Mouse (Mus musculus) urinary bladder, postnatal 36 days (tissue): ENCODE data around the gene Tcf7l2.

Experiments used
- DNase-seq, 2 experiments: peaks; one replicate each; pipeline ENCODE4 v3.0.0; 2022; ENCODE audit warnings: low spot score in 2 of 2, mixed read lengths in 1 of 2

Tcf7l2 gene

DNA sequence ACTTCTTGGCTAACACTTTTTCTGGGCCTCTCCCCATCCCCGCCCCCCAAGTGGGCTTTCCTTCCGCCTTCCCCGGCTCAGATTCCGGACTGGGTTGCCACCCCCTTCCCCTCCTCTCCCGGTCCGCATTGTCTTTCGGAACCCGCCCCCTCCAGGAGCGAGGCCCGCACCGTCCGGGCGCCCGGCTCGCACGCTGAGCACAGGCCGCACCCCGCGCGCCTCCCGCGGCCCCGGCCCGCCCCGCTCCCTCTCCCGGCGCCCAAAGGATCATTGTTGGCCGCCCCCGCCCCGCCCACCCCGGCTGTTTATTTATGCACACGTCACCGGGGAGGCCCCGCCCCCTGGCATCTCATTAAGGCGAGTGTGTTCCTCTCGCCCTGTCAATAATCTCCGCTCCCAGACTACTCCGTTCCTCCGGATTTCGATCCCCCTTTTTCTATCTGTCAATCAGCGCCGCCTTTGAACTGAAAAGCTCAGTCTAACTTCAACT lies at the start of gene Tcf7l2:
Gene Tcf7l2 (plus strand): TSS at position 382 of the 490 bp plus-strand sequence.
- peak; percentile 74 to 88 for DNase-seq

DNA sequence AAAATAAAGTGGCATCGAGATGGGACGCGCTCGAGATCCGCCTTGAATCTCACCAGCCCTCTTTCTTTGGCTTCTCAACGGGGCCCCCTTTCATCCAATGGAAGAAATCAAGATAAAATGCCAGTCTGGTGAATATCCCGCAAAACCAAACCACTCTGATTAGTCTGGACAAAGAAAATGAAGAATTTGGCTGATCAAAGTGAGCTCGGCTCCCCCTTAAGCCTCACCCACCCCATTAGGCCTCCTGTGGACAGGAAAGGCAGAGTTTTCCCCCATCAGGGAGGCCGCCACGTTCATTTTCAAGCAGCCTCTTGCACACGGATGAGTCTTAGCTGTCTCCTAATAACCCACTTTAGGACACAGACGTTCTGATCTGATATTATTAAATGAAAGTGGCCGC lies 47.0 kb upstream of the Tcf7l2 start:
- DNase-seq, result no peak

DNA sequence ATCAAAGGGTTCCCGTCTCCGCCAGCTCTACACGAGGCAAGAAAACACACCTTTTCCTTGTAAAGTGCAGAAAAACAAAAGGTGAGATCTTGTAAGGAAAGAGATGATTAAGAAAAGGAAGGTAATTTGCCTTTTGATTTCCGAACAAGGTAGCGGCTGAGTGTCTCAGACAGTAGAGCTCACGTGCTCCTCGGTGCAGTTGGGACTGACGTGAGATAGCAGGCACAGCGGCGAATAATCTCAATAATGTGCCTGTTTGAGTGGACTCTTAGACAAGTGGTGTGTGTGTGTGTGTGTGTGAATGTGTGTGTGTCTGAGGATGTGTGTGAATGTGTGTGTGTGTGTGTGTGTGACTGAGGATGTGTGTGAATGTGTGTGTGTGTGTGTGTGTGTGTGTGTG lies 46.2 kb upstream of the Tcf7l2 start:
- DNase-seq, result no peak

- no peak for DNase-seq
Measured at GRCm38 (mm10) chr19:55698892-55699291, 42.7 kb upstream of the Tcf7l2 start.

DNA sequence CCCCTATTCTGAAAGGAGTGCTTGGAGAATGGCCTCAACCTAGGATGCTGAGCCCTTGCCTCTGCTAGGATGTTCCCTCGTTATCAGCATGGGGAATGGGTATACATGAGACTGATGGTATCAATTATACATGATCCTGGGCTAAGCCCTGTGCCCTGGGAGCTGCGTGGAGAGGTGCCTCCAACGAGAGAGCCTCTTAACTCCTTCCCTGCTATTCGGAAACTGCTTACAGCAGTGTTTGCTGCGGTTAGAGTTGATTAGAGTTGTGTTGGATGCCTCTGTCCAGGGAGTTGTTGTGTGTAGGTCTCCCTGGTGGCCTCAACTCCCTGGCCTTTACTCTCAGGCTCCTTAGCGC lies 41.4 kb upstream of the Tcf7l2 start:
- DNase-seq, result no peak

- no peak for DNase-seq
Measured at GRCm38 (mm10) chr19:55700569-55701282, 40.9 kb upstream of the Tcf7l2 start.

DNA sequence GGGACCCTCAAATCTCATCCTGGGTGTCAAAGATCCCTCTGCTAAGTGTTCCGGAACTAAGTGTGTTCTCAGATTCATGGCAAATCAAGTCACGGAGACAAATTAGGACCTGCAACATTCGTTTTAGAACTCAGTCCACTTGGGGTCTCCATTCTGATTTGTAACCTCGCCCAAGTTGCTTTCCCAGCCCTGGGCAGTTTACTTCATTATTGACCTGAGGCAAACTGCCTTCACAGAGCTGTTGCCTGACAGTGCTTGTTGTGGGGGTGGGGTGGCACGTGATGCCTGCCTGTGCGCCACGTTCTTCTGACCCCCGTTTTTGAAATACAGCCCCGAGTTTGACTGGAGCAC lies 40.4 kb upstream of the Tcf7l2 start:
- DNase-seq, result no peak

GRCm38 (mm10) chr19:55702081-55702480 lies 39.5 kb upstream of the Tcf7l2 start:
- no peak for DNase-seq

GRCm38 (mm10) chr19:55702716-55703115 lies 38.9 kb upstream of the Tcf7l2 start:
- DNase-seq, result no peak

- no peak for DNase-seq
Measured at GRCm38 (mm10) chr19:55704071-55704470, 37.5 kb upstream of the Tcf7l2 start.

- no peak for DNase-seq
Measured at GRCm38 (mm10) chr19:55706300-55706699, 35.3 kb upstream of the Tcf7l2 start.

GRCm38 (mm10) chr19:55706806-55707205 lies 34.8 kb upstream of the Tcf7l2 start:
- no peak for DNase-seq

GRCm38 (mm10) chr19:55708031-55708554 lies 33.5 kb upstream of the Tcf7l2 start:
- DNase-seq, result no peak

GRCm38 (mm10) chr19:55710841-55711240 lies 30.8 kb upstream of the Tcf7l2 start:
- DNase-seq, result no peak

- DNase-seq, result no peak
Measured at GRCm38 (mm10) chr19:55711701-55712100, 29.9 kb upstream of the Tcf7l2 start.

- no peak for DNase-seq
Measured at GRCm38 (mm10) chr19:55712678-55713077, 28.9 kb upstream of the Tcf7l2 start.

- no peak for DNase-seq
Measured at GRCm38 (mm10) chr19:55714015-55714414, 27.6 kb upstream of the Tcf7l2 start.

DNA sequence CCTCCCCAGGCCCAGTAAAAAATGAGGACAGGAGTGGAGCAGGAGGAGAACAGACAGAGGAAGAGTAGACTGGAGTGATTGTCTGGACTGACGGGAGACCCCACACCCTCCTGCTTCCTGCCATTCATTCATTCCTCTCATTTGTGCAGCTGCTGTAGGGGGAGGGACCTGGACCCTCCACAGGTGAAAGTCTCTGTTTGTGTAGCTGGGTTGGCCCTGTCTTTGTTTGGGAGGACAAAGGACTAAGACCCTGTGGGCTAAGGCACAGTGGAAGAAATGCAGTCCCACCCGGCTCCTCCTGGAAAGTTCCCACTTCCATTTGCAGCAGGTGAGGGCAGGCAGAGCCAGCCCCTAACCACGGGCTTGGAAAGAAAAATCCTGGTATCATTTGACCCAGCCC lies 27.0 kb upstream of the Tcf7l2 start:
- no peak for DNase-seq

- no peak for DNase-seq
Measured at GRCm38 (mm10) chr19:55719083-55719482, 22.5 kb upstream of the Tcf7l2 start.

DNA sequence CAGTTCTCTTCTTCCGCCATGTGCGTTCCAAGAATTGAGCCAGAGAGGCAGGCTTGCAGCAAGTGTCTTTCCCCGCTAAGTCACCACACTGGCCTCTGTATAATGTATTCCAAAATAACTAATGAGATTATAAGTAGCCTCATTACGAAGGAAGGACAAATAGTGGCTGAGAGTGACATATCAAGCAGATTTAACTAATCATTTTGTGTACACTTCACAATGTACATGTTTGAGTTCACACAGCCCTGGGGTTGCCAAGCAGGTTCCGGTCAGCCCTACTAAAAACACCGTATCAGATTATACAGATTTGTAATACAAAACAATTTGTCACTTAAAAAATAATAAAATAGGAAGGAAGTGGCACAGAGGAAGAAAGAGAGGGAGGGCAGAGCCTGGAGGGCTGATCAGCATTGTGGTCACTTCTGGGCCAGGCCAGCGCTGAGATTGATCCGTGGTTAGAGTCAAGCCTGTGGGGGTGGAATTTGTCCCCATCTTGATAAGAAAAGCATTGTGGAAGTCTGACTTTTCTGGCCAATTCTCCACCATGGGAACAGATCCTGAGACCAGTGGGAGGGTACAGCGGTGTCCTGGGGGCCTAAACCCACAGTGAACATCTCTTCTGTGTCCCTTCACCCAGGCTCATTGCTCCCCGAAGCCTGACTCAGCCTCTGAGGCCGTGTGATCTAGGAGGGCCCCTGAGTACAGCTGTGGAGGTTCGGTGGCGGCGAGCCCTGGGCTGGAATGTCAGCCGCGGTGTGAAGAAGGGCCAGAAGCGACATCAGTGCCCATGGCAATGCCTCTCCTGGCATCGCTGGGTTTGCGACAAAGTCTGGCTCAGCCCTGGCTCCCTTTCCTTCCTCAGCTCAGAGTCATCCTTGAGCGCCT lies 21.9 kb upstream of the Tcf7l2 start:
- DNase-seq, result no peak

DNA sequence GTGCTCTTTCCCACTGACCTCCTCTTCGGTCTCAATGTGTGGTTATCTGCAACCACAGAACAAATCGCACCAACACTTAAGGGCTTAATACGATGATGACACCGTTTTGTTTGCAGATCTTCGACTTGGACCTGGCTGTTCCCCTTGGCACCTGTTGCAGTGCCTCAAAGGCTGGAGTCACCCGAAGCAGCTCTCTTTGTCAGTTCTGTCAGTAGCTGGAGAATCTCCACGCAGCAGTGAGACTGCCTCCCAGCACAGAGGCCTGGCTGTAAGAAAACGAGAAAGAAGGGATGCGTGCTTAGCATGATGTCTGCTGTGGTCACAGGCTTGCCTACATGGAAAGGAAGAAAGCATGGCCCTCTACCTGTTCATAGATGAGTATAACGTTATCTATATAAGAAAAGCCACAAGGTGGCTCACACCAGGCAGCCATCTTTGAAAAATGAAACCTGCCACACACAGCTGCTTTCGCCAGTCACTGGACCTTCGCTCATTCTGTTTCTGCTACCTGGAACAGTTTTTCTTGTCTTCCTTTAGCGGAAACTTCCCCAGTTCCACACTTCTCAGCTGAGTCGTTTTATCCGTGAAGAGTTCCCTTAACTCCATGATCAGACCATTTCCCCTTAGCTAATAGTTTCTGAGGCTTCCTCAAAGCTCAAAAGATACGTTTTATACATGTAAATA lies 21.1 kb upstream of the Tcf7l2 start:
- no peak for DNase-seq

DNA sequence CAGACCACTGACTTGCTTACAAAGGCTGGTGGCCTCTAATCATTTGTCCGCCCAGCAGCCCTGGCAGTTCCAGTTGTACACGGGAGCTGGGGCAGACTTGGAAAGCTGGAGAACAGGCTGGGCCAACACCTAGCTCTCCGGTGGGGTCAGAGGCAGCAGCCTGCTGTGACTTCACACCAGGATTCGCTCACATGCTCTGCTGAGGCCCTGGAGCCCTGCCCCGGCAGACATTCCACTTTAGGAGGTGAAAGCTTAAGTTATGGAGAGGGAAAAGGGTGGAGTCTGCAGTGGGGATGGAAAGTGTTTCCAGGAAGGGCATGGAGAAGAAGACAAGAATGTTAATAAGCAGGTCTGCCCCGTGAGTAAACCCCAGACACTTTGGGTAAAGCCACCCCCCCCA lies 19.2 kb upstream of the Tcf7l2 start:
- no peak for DNase-seq
